Mouse (Mus musculus) MEL (cell line): ENCODE data around the gene Nudt19. TPM values are rescaled to one million over a fixed set of nuclear protein-coding genes. Genes with fewer than 3 reads are reported as not detected.

Experiments
- DNase-seq: peaks from one replicate; pipeline ENCODE4 v3.0.0; 2011; ENCODE audit warnings: low read depth, low spot score
- H3K27ac ChIP-seq: 2 replicates; pipeline ENCODE4 v1.5.1; 2012; ENCODE audit warnings: low read depth, mild to moderate bottlenecking, control low read depth, low read length, moderate library complexity; ENCODE audit not compliant: control insufficient read depth
- H3K27me3 ChIP-seq, 2 experiments: fragments of 150-350 bp in 1 of 2; sonication (generic) in 1 of 2; 2 replicates each; pipeline ENCODE4 v1.6.1; 2012; ENCODE audit warnings: low read length in 2 of 2, mild to moderate bottlenecking in 2 of 2, improper control_type of control experiment in 1 of 2, moderate library complexity in 1 of 2; ENCODE audit not compliant: insufficient read depth in 2 of 2, control insufficient read depth in 1 of 2
- H3K36me3 ChIP-seq, 2 experiments: 2 replicates each; pipeline ENCODE4 v1.6.1; 2012 to 2014; ENCODE audit warnings: low read length in 2 of 2, improper control_type of control experiment in 1 of 2, inconsistent platforms in 1 of 2, mild to moderate bottlenecking in 1 of 2; ENCODE audit not compliant: insufficient read depth in 2 of 2, control insufficient read depth in 1 of 2
- H3K4me1 ChIP-seq, 2 experiments: fragments of 150-350 bp in 1 of 2; sonication (generic) in 1 of 2; 2 replicates each; pipeline ENCODE4 v1.6.1; 2012; ENCODE audit warnings: low read length in 2 of 2, improper control_type of control experiment in 1 of 2, mild to moderate bottlenecking in 1 of 2; ENCODE audit not compliant: insufficient read depth in 2 of 2, control insufficient read depth in 1 of 2
- H3K4me3 ChIP-seq, 2 experiments: fragments of 150-350 bp in 1 of 2; sonication (generic) in 1 of 2; 2 replicates each; pipeline ENCODE4 v1.5.1; 2012; ENCODE audit warnings: low read depth in 2 of 2, low read length in 2 of 2, mild to moderate bottlenecking in 2 of 2, moderate library complexity in 2 of 2, control low read depth in 1 of 2, improper control_type of control experiment in 1 of 2; ENCODE audit not compliant: control insufficient read depth in 1 of 2, insufficient read depth in 1 of 2
- H3K79me2 ChIP-seq: 2 replicates; pipeline ENCODE4 v1.6.1; 2012; ENCODE audit warnings: mild to moderate bottlenecking, low read length, moderate library complexity; ENCODE audit not compliant: control insufficient read depth, poor library complexity, insufficient read depth
- H3K9ac ChIP-seq: 2 replicates; pipeline ENCODE4 v1.6.1; 2012; ENCODE audit warnings: low read depth, mild to moderate bottlenecking, control low read depth, low read length, moderate library complexity; ENCODE audit not compliant: control insufficient read depth, poor library complexity, severe bottlenecking
- H3K9me3 ChIP-seq: fragments of 150-350 bp; sonication (generic); replicated peaks from 2 replicates; pipeline ENCODE4 v1.6.1; 2012; ENCODE audit warnings: mild to moderate bottlenecking, low read length, improper control_type of control experiment, moderate library complexity; ENCODE audit not compliant: insufficient read depth
- BHLHE40 ChIP-seq: IDR thresholded peaks from 2 replicates; pipeline ENCODE4 v1.6.1; 2012; ENCODE audit warnings: low read depth, mild to moderate bottlenecking, inconsistent platforms, low read length, improper control_type of control experiment, borderline replicate concordance
- ELF1 ChIP-seq: IDR thresholded peaks from 2 replicates; pipeline ENCODE4 v1.6.1; 2014; ENCODE audit warnings: low read depth, mild to moderate bottlenecking, inconsistent platforms, low read length, improper control_type of control experiment, moderate library complexity
- EP300 ChIP-seq, 2 experiments: IDR thresholded peaks; 2 replicates each; pipeline ENCODE4 v1.6.1; 2011; ENCODE audit warnings: improper control_type of control experiment in 2 of 2, low read length in 2 of 2, low read depth in 1 of 2, mild to moderate bottlenecking in 1 of 2
- ETS1 ChIP-seq: IDR thresholded peaks from 2 replicates; pipeline ENCODE4 v1.6.1; 2012; ENCODE audit warnings: low read depth, mild to moderate bottlenecking, inconsistent platforms, low read length, improper control_type of control experiment, moderate library complexity
- GATA1 ChIP-seq: IDR thresholded peaks from 2 replicates; pipeline ENCODE4 v1.6.1; 2011; ENCODE audit warnings: low read depth, low read length, improper control_type of control experiment
- HCFC1 ChIP-seq: IDR thresholded peaks from 2 replicates; pipeline ENCODE4 v1.6.1; 2012; ENCODE audit warnings: low read depth, mild to moderate bottlenecking, inconsistent platforms, low read length, improper control_type of control experiment, moderate library complexity
- MAX ChIP-seq: IDR thresholded peaks from 2 replicates; pipeline ENCODE4 v1.6.1; 2011; ENCODE audit warnings: low read length, improper control_type of control experiment
- MAZ ChIP-seq: IDR thresholded peaks from 2 replicates; pipeline ENCODE4 v1.6.1; 2012; ENCODE audit warnings: low read depth, mild to moderate bottlenecking, inconsistent platforms, low read length, improper control_type of control experiment
- MXI1 ChIP-seq: IDR thresholded peaks from 2 replicates; pipeline ENCODE4 v1.6.1; 2011; ENCODE audit warnings: mild to moderate bottlenecking, low read depth, low read length, improper control_type of control experiment
- NELFE ChIP-seq: IDR thresholded peaks from 2 replicates; pipeline ENCODE4 v1.6.1; 2011; ENCODE audit warnings: low read depth, low read length, improper control_type of control experiment
- POLR2AphosphoS5 ChIP-seq: IDR thresholded peaks from 2 replicates; pipeline ENCODE4 v1.6.1; 2012; ENCODE audit warnings: low read depth, borderline replicate concordance, mild to moderate bottlenecking, inconsistent platforms, low read length, moderate library complexity, mixed read lengths
- SIN3A ChIP-seq: IDR thresholded peaks from 2 replicates; pipeline ENCODE4 v1.6.1; 2012; ENCODE audit warnings: low read length, improper control_type of control experiment, inconsistent platforms
- USF2 ChIP-seq, 2 experiments: IDR thresholded peaks; 2 replicates each; pipeline ENCODE4 v1.6.1; 2011 to 2012; ENCODE audit warnings: improper control_type of control experiment in 2 of 2, low read length in 2 of 2, borderline replicate concordance in 1 of 2, inconsistent platforms in 1 of 2, low read depth in 1 of 2, mild to moderate bottlenecking in 1 of 2; ENCODE audit not compliant: insufficient read depth in 1 of 2
- ZC3H11A ChIP-seq: IDR thresholded peaks from 2 replicates; pipeline ENCODE4 v1.6.1; 2012; ENCODE audit warnings: low read depth, mild to moderate bottlenecking, inconsistent platforms, low read length, improper control_type of control experiment
- ZKSCAN1 ChIP-seq: IDR thresholded peaks from 2 replicates; pipeline ENCODE4 v1.6.1; 2012; ENCODE audit warnings: low read depth, mild to moderate bottlenecking, inconsistent platforms, low read length, improper control_type of control experiment, moderate library complexity
- polyA plus RNA-seq, 2 experiments: library from polyadenylated mRNA; stranded (reverse) in 1 of 2; unstranded in 1 of 2; fragments of >175 nt in 1 of 2; fragments of >200 nt in 1 of 2; gene quantifications; 2 replicates each; pipeline versions ENCODE4 v1.2.1 to v1.2.4; 2012; ENCODE audit warnings: low replicate concordance in 2 of 2, low read depth in 1 of 2; ENCODE audit not compliant: insufficient read length in 2 of 2, insufficient read depth in 1 of 2, missing spikeins in 1 of 2
- total RNA-seq: library from RNA; depleted of rRNA; stranded (reverse); fragments of 300-350 nt; gene quantifications from 2 replicates; pipeline ENCODE4 v1.2.3, GENCODE M21; 2012

The Nudt19 gene
- total and polyA plus RNA-seq, 3 experiments, result 67.6 to 631 (median 89.1) TPM

GRCm38 (mm10) chr7:35586055-35586905 lies 30.2 kb upstream of the Nudt19 start, which contains the start of gene Ankrd27 (continued):
- no peak for TF ChIP-seq POLR2AphosphoS5
- TF ChIP-seq HCFC1, result peak; percentile 73
- no peak for TF ChIP-seq EP300 (IDR thresholded peaks at IDR 0.05; ENCODE audit: low read depth in 1 of 2, low read length in 2 of 2)

- Histone ChIP-seq H3K4me3 (peak within 1 kb of the TSS; percentile 84 to 92), H3K4me1 (peaks cover 12 to 20% of the 10 kb centered on the region in 2 experiments)
- TF ChIP-seq SIN3A (peak; percentile 53; the same call in 1 of the 2 replicates), USF2 (IDR thresholded peaks at IDR 0.05; ENCODE audit: borderline replicate concordance in 1 of 2, insufficient read depth in 1 of 2, low read depth in 1 of 2, low read length in 2 of 2) (no peak), MAZ (0 out of 2 replicates have a peak, but pooled peaks have one; percentile 8), GATA1 (0 out of 2 replicates have a peak, but pooled peaks have one; percentile 22)
- TF ChIP-seq, all 39 proteins: peak for 3
- Histone ChIP-seq H3K9me3 (no peaks in the 10 kb centered on the region), H3K9ac (peak within 1 kb of the TSS; percentile 95), H3K27ac (peak within 1 kb of the TSS; percentile 78), H3K36me3 (peaks cover 0 to 18% of the 10 kb centered on the region in 2 experiments; a peak in 2 of 4 replicates), H3K27me3 (no peaks in the 10 kb centered on the region), H3K79me2 (peaks cover 22% of the 10 kb centered on the region)
- DNase-seq, result no peak
Measured at GRCm38 (mm10) chr7:35585191-35586054, 29.3 kb upstream of the Nudt19 start, which contains the start of gene Rgs9bp. Gene Rgs9bp (minus strand): TSS chr7:35585582.

GRCm38 (mm10) chr7:35584786-35585190 lies 28.7 kb upstream of the Nudt19 start:
- TF ChIP-seq MAZ (no peak), ZC3H11A (no peak), SIN3A (no peak), MXI1 (no peak), MAX (no peak), ELF1 (no peak), NELFE (no peak), BHLHE40 (no peak), ZKSCAN1 (no peak), POLR2AphosphoS5 (no peak), ETS1 (no peak), HCFC1 (no peak), EP300 (IDR thresholded peaks at IDR 0.05; ENCODE audit: low read depth in 1 of 2, low read length in 2 of 2) (no peak)
- DNase-seq, result no peak
- no peaks in the 10 kb centered on the region for H3K27me3 ChIP-seq
- H3K4me1 ChIP-seq, result peaks cover 8 to 17% of the 10 kb centered on the region in 2 experiments
- no peaks in the 10 kb centered on the region for H3K9me3 ChIP-seq
- peaks cover 0 to 12% of the 10 kb centered on the region in 2 experiments; a peak in 2 of 4 replicates for H3K36me3 ChIP-seq
- peaks cover 19% of the 10 kb centered on the region for H3K79me2 ChIP-seq
- no peak overlapping the region for H3K9ac ChIP-seq
- H3K27ac ChIP-seq, result no peak overlapping the region
- no peak overlapping the region for H3K4me3 ChIP-seq
